Mouse (Mus musculus) C2C12 (cell line): Measurements from ENCODE around the gene Fbxw11.

ENCODE experiments used
- CTCF ChIP-seq: IDR thresholded peaks from one replicate; pipeline ENCODE4 v1.5.1; 2011; ENCODE audit not compliant: control insufficient read depth, insufficient read depth, insufficient read length
- FOSL1 ChIP-seq: IDR thresholded peaks from one replicate; pipeline ENCODE4 v1.8.0; 2011; ENCODE audit warnings: mild to moderate bottlenecking, low read length; ENCODE audit not compliant: poor library complexity, insufficient read depth, severe bottlenecking

- TF ChIP-seq CTCF (no peak), FOSL1 (no peak)
Measured at GRCm38 (mm10) chr11:32688245-32688855, 45.8 kb downstream of the Fbxw11 start.
